Mouse (Mus musculus): Measurements from ENCODE around the gene Iqgap2. TPM values are rescaled to one million over a fixed set of nuclear protein-coding genes. Genes with fewer than 3 reads are reported as not detected.

The Iqgap2 gene
- polyA plus RNA-seq, 1 experiment from 2014 or later, result 24.6 TPM

DNA sequence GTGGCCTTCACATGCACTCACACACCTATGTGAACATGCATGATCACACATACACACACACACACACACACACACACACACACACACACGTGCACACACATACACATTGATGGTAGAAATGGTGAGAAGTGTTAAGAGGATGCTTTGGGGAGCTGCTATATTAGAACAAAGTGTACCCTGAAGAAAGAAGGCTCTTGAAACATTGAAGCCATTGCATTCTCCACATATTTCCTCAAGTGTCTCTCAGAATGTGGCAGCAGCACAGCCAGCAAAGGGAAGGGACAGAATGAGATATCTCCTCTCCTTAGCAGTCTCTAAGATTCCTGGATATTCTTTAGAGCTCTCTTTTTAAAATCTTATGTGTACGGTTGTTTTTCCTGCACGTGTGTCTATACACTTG is 270.2 kb downstream of the Iqgap2 start:
- no peak for ATAC-seq
- H3K4me1 ChIP-seq (ENCODE audit: insufficient read depth), result peaks cover 1% of the 10 kb centered on the region
- no peaks in the 10 kb centered on the region for H3K36me3 ChIP-seq (replicated peaks; ENCODE audit: insufficient read depth, low read length)
- no peak overlapping the region for H3K9ac ChIP-seq (replicated peaks)
- 80% methylated on average over 3 of the region's 3 CpGs for WGBS (ENCODE audit: insufficient replicate concordance)
- no peaks in the 10 kb centered on the region for H3K9me3 ChIP-seq (ENCODE audit: low read length)
- no peaks in the 10 kb centered on the region for H3K27me3 ChIP-seq (ENCODE audit: insufficient read depth, low read length)
- H3K4me2 ChIP-seq (ENCODE audit: low read depth, low read length), result no peak overlapping the region
- TF ChIP-seq CTCF (IDR thresholded peaks at IDR 0.05; ENCODE audit: low read depth) (no peak), EP300 (IDR thresholded peaks at IDR 0.05; ENCODE audit: low read depth) (no peak)
- H3K27ac ChIP-seq (ENCODE audit: low read depth), result no peak overlapping the region
- no peak for DNase-seq
- H3K4me3 ChIP-seq (ENCODE audit: low read depth, low read length), result no peak overlapping the region

DNA sequence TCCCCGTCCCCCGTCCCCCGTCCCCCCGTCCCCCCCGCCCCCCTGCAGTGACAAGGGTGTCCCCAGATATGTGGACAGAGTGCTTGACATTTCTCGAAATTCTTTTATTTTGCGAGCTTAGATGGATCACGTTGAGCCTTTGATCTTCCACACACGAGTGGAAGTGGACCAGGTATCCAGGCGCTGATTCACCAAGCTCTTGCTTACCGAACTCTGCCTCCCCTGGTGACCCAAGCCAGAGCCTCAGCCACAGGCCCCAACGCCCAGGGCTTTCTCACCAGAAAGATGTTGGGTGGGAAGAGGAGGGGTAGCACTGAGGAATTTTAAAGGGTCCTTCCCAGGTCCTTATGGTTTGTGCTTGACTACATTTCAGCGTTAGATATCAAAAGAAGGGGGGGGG is 272.9 kb downstream of the Iqgap2 start:
- Histone ChIP-seq H3K4me2 (ENCODE audit: low read depth, low read length) (peak overlapping the region; percentile 98), H3K27me3 (ENCODE audit: insufficient read depth, low read length) (no peaks in the 10 kb centered on the region), H3K27ac (ENCODE audit: low read depth) (peak overlapping the region; percentile 80), H3K36me3 (replicated peaks; ENCODE audit: insufficient read depth, low read length) (no peaks in the 10 kb centered on the region), H3K9me3 (ENCODE audit: low read length) (no peaks in the 10 kb centered on the region), H3K4me3 (ENCODE audit: low read depth, low read length) (peak overlapping the region; percentile 92), H3K9ac (replicated peaks) (peak overlapping the region; percentile 87), H3K4me1 (ENCODE audit: insufficient read depth) (peaks cover 23% of the 10 kb centered on the region)
- 15% methylated on average over 13 of the region's 13 CpGs for WGBS (ENCODE audit: insufficient replicate concordance)
- TF ChIP-seq CTCF (IDR thresholded peaks at IDR 0.05; ENCODE audit: low read depth) (no peak), EP300 (IDR thresholded peaks at IDR 0.05; ENCODE audit: low read depth) (no peak)
- ATAC-seq, result no peak
- DNase-seq, result no peak

DNA sequence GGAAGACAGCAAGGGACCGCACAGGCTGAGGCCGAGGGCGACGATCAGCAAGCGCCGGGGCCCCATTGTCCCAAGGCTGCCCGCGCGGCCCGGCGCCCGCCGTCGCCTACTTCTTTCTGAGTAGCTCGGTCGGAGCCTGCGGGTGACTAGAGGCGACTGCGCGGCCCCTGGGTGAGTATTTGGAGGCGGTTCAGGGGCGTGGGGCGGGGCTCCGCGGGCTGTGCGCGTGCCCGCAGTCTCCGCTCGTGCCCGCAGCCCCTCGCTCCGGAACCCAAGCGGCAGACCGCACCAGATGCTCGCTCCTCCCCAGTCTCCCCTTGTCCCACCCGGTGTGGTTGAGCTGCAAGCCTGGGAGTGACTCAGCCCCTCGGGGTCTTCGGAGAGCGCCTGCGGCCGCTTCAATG is 273.4 kb downstream of the Iqgap2 start, which contains the start of gene F2r:
Gene F2r, minus strand, starts transcription at position 179 of the 404 bp plus-strand sequence.
- TF ChIP-seq CTCF (IDR thresholded peaks at IDR 0.05; ENCODE audit: low read depth), result no peak
- no peak for TF ChIP-seq EP300 (IDR thresholded peaks at IDR 0.05; ENCODE audit: low read depth)
- peak within 1 kb of the TSS; percentile 98 for H3K4me2 ChIP-seq (ENCODE audit: low read depth, low read length)
- H3K27ac ChIP-seq (ENCODE audit: low read depth), result peak within 1 kb of the TSS; percentile 80
- peak within 1 kb of the TSS; percentile 92 for H3K4me3 ChIP-seq (ENCODE audit: low read depth, low read length)
- peak within 1 kb of the TSS; percentile 87 for H3K9ac ChIP-seq (replicated peaks)
- no peaks in the 10 kb centered on the region for H3K36me3 ChIP-seq (replicated peaks; ENCODE audit: insufficient read depth, low read length)
- no peaks in the 10 kb centered on the region for H3K27me3 ChIP-seq (ENCODE audit: insufficient read depth, low read length)
- peaks cover 23% of the 10 kb centered on the region for H3K4me1 ChIP-seq (ENCODE audit: insufficient read depth)
- 3% methylated on average over 41 of the region's 42 CpGs for WGBS (ENCODE audit: insufficient replicate concordance)
- DNase-seq (peak; percentile 90), ATAC-seq (peak; percentile 95)
- H3K9me3 ChIP-seq (ENCODE audit: low read length), result no peaks in the 10 kb centered on the region

DNA sequence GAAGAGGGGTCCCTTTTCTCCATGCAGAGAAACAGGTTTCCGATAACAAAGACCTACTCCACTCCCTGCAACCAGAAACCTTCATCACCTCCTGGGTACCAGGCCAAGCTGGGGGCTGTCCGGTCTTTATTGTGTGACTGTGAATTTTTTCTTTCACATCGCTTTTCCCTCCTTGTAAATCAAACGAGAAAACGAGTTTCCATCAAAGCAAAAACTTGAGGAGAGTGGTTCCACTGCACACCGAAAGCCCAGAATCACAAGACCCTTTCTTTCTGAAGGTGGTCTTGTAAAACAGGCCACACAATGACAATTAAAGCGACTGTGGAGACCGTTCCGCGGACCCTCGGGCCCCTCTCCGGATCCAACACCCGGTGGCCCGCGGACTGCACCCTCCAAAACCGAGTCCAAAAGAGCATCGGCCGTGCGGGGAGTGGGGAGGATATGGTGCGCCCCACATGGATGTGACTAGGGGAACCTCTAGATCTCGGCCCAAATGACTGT is 274.0 kb downstream of the Iqgap2 start:
- Histone ChIP-seq H3K9me3 (ENCODE audit: low read length) (no peaks in the 10 kb centered on the region), H3K9ac (replicated peaks) (peak overlapping the region; percentile 87), H3K4me1 (ENCODE audit: insufficient read depth) (peaks cover 27% of the 10 kb centered on the region), H3K27ac (ENCODE audit: low read depth) (peak overlapping the region; percentile 80), H3K36me3 (replicated peaks; ENCODE audit: insufficient read depth, low read length) (no peaks in the 10 kb centered on the region), H3K4me3 (ENCODE audit: low read depth, low read length) (peak overlapping the region; percentile 92), H3K27me3 (ENCODE audit: insufficient read depth, low read length) (no peaks in the 10 kb centered on the region), H3K4me2 (ENCODE audit: low read depth, low read length) (peak overlapping the region; percentile 98)
- TF ChIP-seq CTCF (IDR thresholded peaks at IDR 0.05; ENCODE audit: low read depth), result no peak
- no peak for TF ChIP-seq EP300 (IDR thresholded peaks at IDR 0.05; ENCODE audit: low read depth)
- DNase-seq (peak; percentile 43), ATAC-seq (peak; percentile 63)
- WGBS (ENCODE audit: insufficient replicate concordance), result under 1% methylated on average over 21 of the region's 21 CpGs

DNA sequence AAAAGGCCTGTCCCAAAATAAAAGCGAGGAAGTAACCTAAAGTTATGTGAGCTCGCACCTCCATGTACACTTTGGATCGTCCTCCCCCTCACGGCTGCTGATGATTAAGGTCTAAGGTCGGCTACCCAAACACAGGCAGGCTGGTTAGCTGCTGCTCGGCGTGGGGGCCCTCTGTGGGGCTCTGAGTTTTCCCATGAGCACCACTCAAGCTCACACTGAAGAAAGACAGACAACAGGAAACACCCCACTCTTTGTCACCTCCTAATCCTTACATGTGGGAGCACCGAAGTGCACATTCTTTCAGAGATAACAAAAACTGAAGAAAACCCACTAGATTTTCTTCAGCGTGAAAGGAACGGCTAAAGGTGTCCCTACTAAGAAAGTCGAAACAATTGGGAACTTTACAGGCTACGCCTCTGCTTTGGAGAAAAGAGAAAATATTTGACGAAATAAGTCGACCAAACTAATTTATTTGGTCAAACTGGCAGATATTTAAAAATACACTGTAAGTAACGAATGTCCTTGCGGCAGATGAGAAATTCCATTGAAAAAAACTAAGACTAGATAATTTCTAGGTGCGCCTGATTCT is 274.5 kb downstream of the Iqgap2 start:
- DNase-seq (peak; percentile 48), ATAC-seq (peak; percentile 22; the same call in 1 of the 2 replicates)
- H3K27ac ChIP-seq (ENCODE audit: low read depth), result peak overlapping the region; percentile 61
- peak overlapping the region; percentile 98 for H3K4me2 ChIP-seq (ENCODE audit: low read depth, low read length)
- TF ChIP-seq CTCF (IDR thresholded peaks at IDR 0.05; ENCODE audit: low read depth) (no peak), EP300 (IDR thresholded peaks at IDR 0.05; ENCODE audit: low read depth) (0 out of 2 replicates have a peak, but pooled peaks have one; percentile 12)
- peak overlapping the region; percentile 87 for H3K9ac ChIP-seq (replicated peaks)
- peak overlapping the region; percentile 92 for H3K4me3 ChIP-seq (ENCODE audit: low read depth, low read length)
- peaks cover 1% of the 10 kb centered on the region; the same call in 1 of the 2 replicates for H3K36me3 ChIP-seq (replicated peaks; ENCODE audit: insufficient read depth, low read length)
- peaks cover 30% of the 10 kb centered on the region for H3K4me1 ChIP-seq (ENCODE audit: insufficient read depth)
- WGBS (ENCODE audit: insufficient replicate concordance), result 6% methylated on average over 17 of the region's 17 CpGs
- no peaks in the 10 kb centered on the region for H3K9me3 ChIP-seq (ENCODE audit: low read length)
- no peaks in the 10 kb centered on the region for H3K27me3 ChIP-seq (ENCODE audit: insufficient read depth, low read length)

DNA sequence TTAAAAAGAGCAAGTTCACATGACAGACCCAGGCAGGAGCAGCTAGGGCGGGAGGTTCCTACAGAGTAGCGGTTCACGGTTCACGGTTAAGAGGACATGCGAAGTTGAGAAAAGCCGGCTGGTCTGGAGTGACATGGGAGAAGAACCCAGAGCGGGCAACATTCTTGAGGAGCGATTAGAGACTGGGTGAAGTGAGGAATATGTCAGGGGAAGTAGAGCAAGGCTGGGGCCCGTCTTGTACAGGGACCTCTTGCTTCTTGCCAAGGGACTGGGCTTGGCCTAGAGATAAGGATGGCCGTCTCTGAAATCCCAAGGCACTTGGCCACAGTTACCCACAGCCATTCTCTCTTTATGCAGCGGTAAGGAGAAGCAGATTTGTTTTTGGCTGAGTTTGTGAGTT is 275.2 kb downstream of the Iqgap2 start:
- peaks cover 33% of the 10 kb centered on the region for H3K4me1 ChIP-seq (ENCODE audit: insufficient read depth)
- peak overlapping the region; percentile 87 for H3K9ac ChIP-seq (replicated peaks)
- peak overlapping the region; percentile 98 for H3K4me2 ChIP-seq (ENCODE audit: low read depth, low read length)
- ATAC-seq (peak; percentile 30; the same call in 1 of the 2 replicates), DNase-seq (peak; percentile 26)
- peak overlapping the region; percentile 92 for H3K4me3 ChIP-seq (ENCODE audit: low read depth, low read length)
- H3K27me3 ChIP-seq (ENCODE audit: insufficient read depth, low read length), result no peaks in the 10 kb centered on the region
- no peak for TF ChIP-seq CTCF (IDR thresholded peaks at IDR 0.05; ENCODE audit: low read depth)
- no peak for TF ChIP-seq EP300 (IDR thresholded peaks at IDR 0.05; ENCODE audit: low read depth)
- 26% methylated on average over 11 of the region's 11 CpGs for WGBS (ENCODE audit: insufficient replicate concordance)
- H3K36me3 ChIP-seq (replicated peaks; ENCODE audit: insufficient read depth, low read length), result peaks cover 3% of the 10 kb centered on the region; the same call in 1 of the 2 replicates
- no peaks in the 10 kb centered on the region for H3K9me3 ChIP-seq (ENCODE audit: low read length)
- peak overlapping the region; percentile 61 for H3K27ac ChIP-seq (ENCODE audit: low read depth)

All from liver, postnatal 0 days (tissue).